Mouse (Mus musculus): Measurements from ENCODE around the gene Skap2. TPM values are rescaled to one million over a fixed set of nuclear protein-coding genes. Genes with fewer than 3 reads are reported as not detected.

Gene Skap2
- polyA plus RNA-seq, 1 experiment, result 25.6 TPM

DNA sequence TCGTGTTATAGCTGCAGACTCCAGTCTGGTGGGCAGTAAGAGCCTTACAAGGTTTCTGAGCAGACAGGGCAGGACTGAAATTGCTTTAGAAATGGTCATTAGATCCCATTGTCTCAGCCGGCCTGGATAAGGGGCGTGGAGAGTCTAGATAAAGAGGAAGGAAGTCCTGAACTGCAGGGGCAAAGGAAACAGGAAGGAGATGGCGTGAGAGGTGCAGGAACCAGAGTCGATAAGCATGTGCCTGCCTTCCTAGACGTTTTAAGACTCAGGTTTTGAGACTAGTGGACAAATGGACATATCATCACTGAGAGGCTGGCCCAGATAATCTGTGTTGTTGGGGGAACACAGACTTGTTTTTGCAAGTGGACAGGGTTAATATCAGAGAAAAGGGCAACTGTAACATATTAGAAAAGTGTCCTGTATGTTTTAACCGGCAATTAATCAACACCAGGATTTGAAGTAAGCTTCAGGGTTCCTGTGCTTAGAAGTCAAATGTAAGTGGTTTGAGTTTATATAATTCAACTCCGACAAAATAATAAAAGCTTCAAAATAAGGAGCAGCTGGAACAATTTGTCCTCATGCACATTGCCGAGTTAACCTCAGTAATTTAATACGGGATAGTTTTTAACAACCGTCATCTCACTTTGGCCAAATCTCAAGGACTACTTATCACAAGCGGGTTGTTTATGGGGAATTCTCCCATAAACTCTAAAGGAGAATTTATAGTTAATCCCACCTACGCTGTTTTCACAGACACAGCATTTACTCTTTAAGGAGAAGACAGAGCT, 131.0 kb downstream of the Skap2 start:
- H3K4me3 ChIP-seq, result no peak overlapping the region
- no peaks in the 10 kb centered on the region for H3K27me3 ChIP-seq (ENCODE audit: control insufficient read depth, insufficient read depth, insufficient read length)
- no peak overlapping the region for H3ac ChIP-seq (ENCODE audit: control insufficient read depth, insufficient read length)
- no peaks in the 10 kb centered on the region for H3K79me2 ChIP-seq (ENCODE audit: control insufficient read depth, insufficient read depth)
- H3K4me2 ChIP-seq (ENCODE audit: low read depth), result peak overlapping the region; percentile 59
- no peaks in the 10 kb centered on the region for H3K36me3 ChIP-seq (ENCODE audit: control insufficient read depth, insufficient read depth)
- no peak for TF ChIP-seq E2F4 (IDR thresholded peaks at IDR 0.05; ENCODE audit: insufficient read depth)

DNA sequence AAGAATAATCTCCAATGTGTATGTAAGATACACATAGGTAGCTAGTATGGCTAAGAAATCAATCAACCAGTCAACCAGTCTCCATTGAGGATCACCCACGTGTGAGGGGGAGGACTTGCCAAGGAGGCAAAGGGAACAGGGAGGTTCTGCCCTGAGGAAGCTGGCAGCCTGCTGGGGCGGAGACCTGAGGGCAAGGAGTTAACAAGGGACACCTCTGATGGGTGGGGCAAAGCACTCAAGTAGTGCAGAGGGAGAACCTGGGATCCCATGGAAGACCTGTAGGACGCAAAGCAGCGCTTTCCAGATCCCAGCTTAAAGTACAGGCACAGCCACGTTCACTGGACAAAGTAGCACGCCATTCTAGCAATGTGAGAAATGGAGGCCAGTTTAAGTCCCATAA, 131.6 kb downstream of the Skap2 start:
- no peaks in the 10 kb centered on the region for H3K27me3 ChIP-seq (ENCODE audit: control insufficient read depth, insufficient read depth, insufficient read length)
- TF ChIP-seq MYOD1 (IDR thresholded peaks at IDR 0.05; ENCODE audit: control insufficient read depth in 1 of 3, insufficient read length in 2 of 3, low read depth in 2 of 3) (no peak), TCF3 (IDR thresholded peaks at IDR 0.05; ENCODE audit: insufficient read length, low read depth) (no peak), MYOG (IDR thresholded peaks at IDR 0.05; ENCODE audit: control insufficient read depth in 1 of 3, insufficient read depth in 1 of 3, insufficient read length in 2 of 3, low read depth in 2 of 3) (no peak), SRF (IDR thresholded peaks at IDR 0.05; ENCODE audit: control insufficient read depth, insufficient read length, low read depth) (no peak), E2F4 (IDR thresholded peaks at IDR 0.05; ENCODE audit: insufficient read depth) (no peak), TCF12 (IDR thresholded peaks at IDR 0.05; ENCODE audit: insufficient read depth, poor library complexity, severe bottlenecking) (no peak), USF1 (IDR thresholded peaks at IDR 0.05; ENCODE audit: low read depth) (no peak), CEBPB (IDR thresholded peaks at IDR 0.05; ENCODE audit: insufficient read depth, poor library complexity, severe bottlenecking) (no peak), POLR2AphosphoS2 (IDR thresholded peaks at IDR 0.05; ENCODE audit: insufficient read length, low read depth) (no peak), MAX (IDR thresholded peaks at IDR 0.05; ENCODE audit: low read depth) (no peak), POLR2A (IDR thresholded peaks at IDR 0.05; ENCODE audit: insufficient read length, low read depth) (no peak)
- H3K4me2 ChIP-seq (ENCODE audit: low read depth), result peak overlapping the region; percentile 50
- no peaks in the 10 kb centered on the region for H3K79me2 ChIP-seq (ENCODE audit: control insufficient read depth, insufficient read depth)
- no peak overlapping the region for H3ac ChIP-seq (ENCODE audit: control insufficient read depth, insufficient read length)
- H3K36me3 ChIP-seq (ENCODE audit: control insufficient read depth, insufficient read depth), result no peaks in the 10 kb centered on the region
- H3K4me3 ChIP-seq, result no peak overlapping the region

DNA sequence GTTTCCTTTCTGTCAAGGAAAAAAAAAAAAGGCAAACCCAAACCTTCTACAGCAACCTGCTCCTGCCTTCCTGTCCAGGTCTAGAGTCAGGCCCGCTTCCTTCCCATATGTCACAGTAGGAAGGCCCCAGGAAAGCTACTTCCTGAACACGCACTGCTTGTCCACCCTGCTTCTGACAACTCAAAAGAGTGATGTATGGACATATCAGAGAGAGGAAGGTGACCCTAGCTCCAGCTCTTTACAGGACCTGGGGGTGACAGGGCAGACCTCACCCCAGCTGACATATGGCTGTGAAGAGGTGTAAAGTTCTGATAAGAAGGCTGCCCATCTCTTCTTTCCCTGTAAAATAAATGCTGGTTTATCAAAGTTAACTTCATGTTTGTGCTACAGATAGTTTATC, 133.8 kb downstream of the Skap2 start:
- TF ChIP-seq MYOG (IDR thresholded peaks at IDR 0.05; ENCODE audit: control insufficient read depth in 1 of 3, insufficient read depth in 1 of 3, insufficient read length in 2 of 3, low read depth in 2 of 3) (no peak), USF1 (IDR thresholded peaks at IDR 0.05; ENCODE audit: low read depth) (no peak)
- Histone ChIP-seq H3K27me3 (ENCODE audit: control insufficient read depth, insufficient read depth, insufficient read length) (no peaks in the 10 kb centered on the region), H3K4me2 (ENCODE audit: low read depth) (no peak overlapping the region), H3K79me2 (ENCODE audit: control insufficient read depth, insufficient read depth) (no peaks in the 10 kb centered on the region), H3K4me3 (no peak overlapping the region), H3K36me3 (ENCODE audit: control insufficient read depth, insufficient read depth) (no peaks in the 10 kb centered on the region), H3ac (ENCODE audit: control insufficient read depth, insufficient read length) (no peak overlapping the region)

GRCm38 (mm10) chr6:51876841-51877553, 135.4 kb downstream of the Skap2 start:
- no peak for TF ChIP-seq MYOG (IDR thresholded peaks at IDR 0.05; ENCODE audit: control insufficient read depth in 1 of 3, insufficient read depth in 1 of 3, insufficient read length in 2 of 3, low read depth in 2 of 3)
- TF ChIP-seq E2F4 (IDR thresholded peaks at IDR 0.05; ENCODE audit: insufficient read depth), result no peak
- no peak for TF ChIP-seq MYOD1 (IDR thresholded peaks at IDR 0.05; ENCODE audit: control insufficient read depth in 1 of 3, insufficient read length in 2 of 3, low read depth in 2 of 3)
- no peak for TF ChIP-seq POLR2A (IDR thresholded peaks at IDR 0.05; ENCODE audit: insufficient read length, low read depth)
- TF ChIP-seq SRF (IDR thresholded peaks at IDR 0.05; ENCODE audit: control insufficient read depth, insufficient read length, low read depth), result no peak
- no peak for TF ChIP-seq CEBPB (IDR thresholded peaks at IDR 0.05; ENCODE audit: insufficient read depth, poor library complexity, severe bottlenecking)
- no peak overlapping the region for H3ac ChIP-seq (ENCODE audit: control insufficient read depth, insufficient read length)
- no peaks in the 10 kb centered on the region for H3K27me3 ChIP-seq (ENCODE audit: control insufficient read depth, insufficient read depth, insufficient read length)
- H3K79me2 ChIP-seq (ENCODE audit: control insufficient read depth, insufficient read depth), result no peaks in the 10 kb centered on the region
- H3K36me3 ChIP-seq (ENCODE audit: control insufficient read depth, insufficient read depth), result no peaks in the 10 kb centered on the region
- H3K4me2 ChIP-seq (ENCODE audit: low read depth), result no peak overlapping the region
- H3K4me3 ChIP-seq, result no peak overlapping the region

DNA sequence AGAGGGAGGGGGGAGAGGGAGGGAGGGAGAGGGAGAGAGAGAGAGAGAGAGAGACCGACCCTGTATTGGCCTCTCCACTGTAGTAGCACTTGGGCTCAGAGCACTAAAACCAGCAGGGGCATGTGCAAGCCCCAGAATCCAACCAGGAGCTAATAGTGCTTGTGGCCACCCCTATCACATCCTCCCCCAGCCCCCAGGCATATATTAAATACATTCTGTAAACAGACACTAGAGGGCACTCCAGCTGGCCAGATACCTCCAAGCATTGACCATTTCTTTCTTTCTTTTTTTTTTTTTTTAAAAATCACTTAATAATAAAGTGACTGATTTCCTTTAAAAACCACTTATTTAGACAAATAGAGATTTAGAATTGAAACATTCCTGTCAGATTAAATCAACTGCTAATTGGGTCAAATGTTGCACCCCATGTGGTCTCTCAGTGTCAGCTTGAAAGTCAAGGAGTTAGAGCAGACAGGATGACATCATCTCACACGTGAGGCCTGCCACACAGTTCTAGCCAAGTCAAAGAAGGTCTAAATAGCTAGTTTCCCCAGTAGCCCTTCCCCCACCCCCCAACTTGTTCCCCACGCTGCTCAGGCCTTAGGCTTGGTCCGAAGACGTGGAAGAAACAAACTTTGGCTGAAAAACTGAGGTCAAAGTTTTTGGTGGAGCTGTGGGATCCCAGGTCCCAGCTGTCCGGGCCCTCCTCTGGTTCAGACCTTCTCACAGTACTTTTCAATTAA, 136.3 kb downstream of the Skap2 start:
- no peak for TF ChIP-seq TCF3 (IDR thresholded peaks at IDR 0.05; ENCODE audit: insufficient read length, low read depth)
- TF ChIP-seq POLR2AphosphoS2 (IDR thresholded peaks at IDR 0.05; ENCODE audit: insufficient read length, low read depth), result no peak
- no peak for TF ChIP-seq MYOD1 (IDR thresholded peaks at IDR 0.05; ENCODE audit: control insufficient read depth in 1 of 3, insufficient read length in 2 of 3, low read depth in 2 of 3)
- no peak for TF ChIP-seq E2F4 (IDR thresholded peaks at IDR 0.05; ENCODE audit: insufficient read depth)
- no peak for TF ChIP-seq REST (IDR thresholded peaks at IDR 0.05; ENCODE audit: insufficient read depth, insufficient read length)
- TF ChIP-seq SRF (IDR thresholded peaks at IDR 0.05; ENCODE audit: control insufficient read depth, insufficient read length, low read depth), result no peak
- TF ChIP-seq MAX (IDR thresholded peaks at IDR 0.05; ENCODE audit: low read depth), result no peak
- TF ChIP-seq MYOG (IDR thresholded peaks at IDR 0.05; ENCODE audit: control insufficient read depth in 1 of 3, insufficient read depth in 1 of 3, insufficient read length in 2 of 3, low read depth in 2 of 3), result no peak
- no peak for TF ChIP-seq POLR2A (IDR thresholded peaks at IDR 0.05; ENCODE audit: insufficient read length, low read depth)
- TF ChIP-seq USF1 (IDR thresholded peaks at IDR 0.05; ENCODE audit: low read depth), result no peak
- no peak for TF ChIP-seq TCF12 (IDR thresholded peaks at IDR 0.05; ENCODE audit: insufficient read depth, poor library complexity, severe bottlenecking)
- no peak for TF ChIP-seq CEBPB (IDR thresholded peaks at IDR 0.05; ENCODE audit: insufficient read depth, poor library complexity, severe bottlenecking)

More for the DNA sequence above, 136.3 kb downstream of the Skap2 start:
- Histone ChIP-seq H3ac (ENCODE audit: control insufficient read depth, insufficient read length) (no peak overlapping the region), H3K79me2 (ENCODE audit: control insufficient read depth, insufficient read depth) (no peaks in the 10 kb centered on the region), H3K36me3 (ENCODE audit: control insufficient read depth, insufficient read depth) (no peaks in the 10 kb centered on the region), H3K4me3 (no peak overlapping the region), H3K27me3 (ENCODE audit: control insufficient read depth, insufficient read depth, insufficient read length) (no peaks in the 10 kb centered on the region), H3K4me2 (ENCODE audit: low read depth) (no peak overlapping the region)

All from myocyte (in vitro differentiated cells).